Mouse (Mus musculus): ENCODE results near the gene Methig1.
"Not testable (repeated sequence)": the region's sequence is repeated elsewhere in the genome, so short reads cannot be mapped to it uniquely, and the experiment has no call there.

The Methig1 gene

GRCm38 (mm10) chr15:100395561-100395960, 42.6 kb downstream of the Methig1 start:
- no peak for DNase-seq (ENCODE audit: low spot score in 2 of 2)

- DNase-seq (ENCODE audit: low spot score in 2 of 2) = no peak
Measured at GRCm38 (mm10) chr15:100400592-100401250, 47.8 kb downstream of the Methig1 start.

DNA sequence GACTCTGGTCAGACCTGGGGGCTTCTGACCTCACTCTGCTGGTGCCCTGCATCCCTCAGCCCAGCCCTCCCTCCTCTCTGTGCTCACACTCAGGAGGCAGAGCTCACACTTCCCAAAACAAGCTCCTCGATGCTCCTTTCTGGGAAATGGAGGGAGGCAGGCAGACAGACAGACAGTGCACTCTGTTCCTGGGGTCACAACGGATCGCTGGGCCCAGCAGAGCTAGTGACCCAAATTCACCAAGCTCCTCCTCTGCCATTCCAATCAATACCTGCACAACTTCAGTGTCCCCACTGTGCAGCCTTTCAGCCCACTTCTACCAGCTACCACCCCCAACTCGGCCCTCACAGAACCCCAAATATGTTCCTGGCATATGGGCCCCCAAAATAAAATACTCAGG, 48.9 kb downstream of the Methig1 start:
- DNase-seq (ENCODE audit: low spot score in 2 of 2) = no peak

- no peak for DNase-seq (ENCODE audit: low spot score in 2 of 2)
Measured at GRCm38 (mm10) chr15:100402347-100402746, 49.4 kb downstream of the Methig1 start.

GRCm38 (mm10) chr15:100402798-100403197, 49.8 kb downstream of the Methig1 start:
- no peak for DNase-seq (ENCODE audit: low spot score in 2 of 2)

DNA sequence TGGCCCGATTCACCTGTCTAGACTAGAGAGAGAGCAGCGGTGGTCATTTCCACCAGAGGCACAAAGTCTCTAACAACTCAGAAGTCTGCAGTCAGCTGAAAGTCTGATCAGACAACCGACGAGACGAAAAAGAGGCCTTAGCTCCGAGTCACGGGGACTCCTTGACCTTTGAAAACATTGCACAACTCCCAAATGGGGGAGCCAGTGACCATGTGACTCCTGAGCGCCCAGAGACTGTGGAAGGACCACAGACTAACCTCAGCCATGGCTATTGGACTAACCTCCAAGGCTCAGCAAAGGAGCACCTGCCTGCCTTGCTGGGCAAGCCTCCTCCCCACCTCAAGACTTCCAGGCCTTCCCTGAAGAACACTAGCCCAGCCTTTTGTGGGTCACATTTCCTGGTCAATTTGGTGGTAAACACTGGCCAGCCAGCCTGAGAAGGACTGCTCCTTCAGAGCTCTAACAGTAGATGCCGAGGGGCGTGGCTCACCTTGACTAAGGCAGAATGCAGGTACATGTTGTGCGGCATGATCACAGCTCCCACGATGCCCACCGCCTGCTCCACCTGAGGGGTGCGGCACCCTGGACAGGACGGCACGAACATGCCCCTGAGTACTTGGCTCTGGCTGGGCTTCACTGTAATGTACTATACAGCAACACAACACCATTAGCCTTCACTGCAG, 50.5 kb downstream of the Methig1 start:
- no peak for DNase-seq (ENCODE audit: low spot score in 2 of 2)

- no peak for DNase-seq (ENCODE audit: low spot score in 2 of 2)
Measured at GRCm38 (mm10) chr15:100406088-100406487, 53.1 kb downstream of the Methig1 start.

DNA sequence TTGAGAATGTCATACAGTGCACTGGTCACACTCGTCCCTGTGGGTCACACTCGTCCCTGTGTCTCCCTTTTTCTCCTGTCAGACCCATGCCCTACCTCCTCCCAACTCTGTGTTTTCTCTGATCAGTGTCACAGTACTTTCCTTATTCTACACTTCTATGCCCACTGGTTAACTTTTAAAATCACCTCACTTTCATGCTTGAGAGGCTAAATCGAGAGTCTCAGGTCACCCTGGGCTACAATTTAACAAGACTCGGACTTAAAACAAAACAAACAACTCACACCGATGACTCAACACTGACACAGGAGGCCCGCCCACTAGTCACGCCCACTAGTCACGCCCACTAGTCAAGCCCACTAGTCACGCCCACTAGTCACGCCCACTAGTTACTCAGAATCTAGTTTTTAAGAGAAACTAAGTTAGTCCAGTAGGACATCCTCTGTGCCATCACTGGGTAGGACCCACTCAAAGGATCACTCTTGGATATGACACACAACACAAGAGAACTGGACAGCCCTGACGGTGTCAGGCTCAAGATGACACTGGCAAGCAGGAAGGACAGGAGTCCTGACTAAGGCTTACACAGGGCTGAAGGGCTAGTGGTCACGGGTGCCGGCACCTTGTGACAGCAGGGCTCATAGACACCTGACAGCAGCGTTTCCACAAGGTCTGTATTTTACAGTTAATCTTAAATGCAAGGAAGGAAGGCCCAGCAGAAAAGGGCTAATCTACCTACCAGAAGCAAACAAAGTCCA, 58.1 kb downstream of the Methig1 start:
- no peak for DNase-seq (ENCODE audit: low spot score in 2 of 2)

GRCm38 (mm10) chr15:100411731-100412130, 58.8 kb downstream of the Methig1 start:
- no peak for DNase-seq (ENCODE audit: low spot score in 2 of 2)

DNA sequence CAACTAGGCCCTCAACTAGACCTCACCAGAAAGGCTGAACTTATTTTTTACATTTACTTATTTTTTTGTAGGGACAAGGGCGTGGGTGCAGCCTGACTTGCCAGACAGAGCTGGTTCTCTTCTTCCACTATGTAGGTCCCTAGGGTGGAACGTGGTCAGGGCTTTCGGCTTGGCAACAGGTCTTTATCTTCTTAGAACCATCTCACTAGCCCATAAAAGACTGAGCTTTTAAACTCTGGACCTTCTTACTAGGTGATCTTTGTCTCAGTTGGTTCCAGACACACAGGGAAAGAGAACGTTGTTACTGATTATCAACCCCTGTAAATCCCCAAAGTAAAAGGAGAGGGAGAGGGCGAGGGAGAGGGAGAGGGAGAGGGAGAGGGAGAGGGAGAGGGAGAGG, 60.4 kb downstream of the Methig1 start:
- no peak for DNase-seq (ENCODE audit: low spot score in 2 of 2)

GRCm38 (mm10) chr15:100414011-100414410, 61.1 kb downstream of the Methig1 start:
- peak; percentile 69 to 74 for DNase-seq (ENCODE audit: low spot score in 2 of 2)

DNA sequence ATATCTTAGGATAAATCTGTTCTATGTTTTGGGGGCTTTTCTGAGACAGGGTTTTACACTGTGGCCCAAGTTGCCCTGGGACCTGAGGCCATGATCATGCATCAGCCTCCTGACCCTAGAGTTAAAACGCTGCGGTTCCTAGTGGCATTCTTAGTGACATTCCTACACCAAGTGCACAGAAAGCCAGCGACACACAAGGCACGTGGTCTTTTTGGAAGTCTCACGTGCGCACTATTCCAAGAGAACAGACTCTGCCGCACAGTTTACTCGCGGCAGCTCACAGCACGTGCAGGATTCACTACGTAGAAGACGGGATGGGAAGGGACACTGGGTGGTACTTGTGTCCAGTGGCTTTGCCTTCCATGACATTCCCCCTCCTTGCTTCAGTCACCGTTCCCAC, 62.0 kb downstream of the Methig1 start:
- DNase-seq (ENCODE audit: low spot score in 2 of 2) = no peak

GRCm38 (mm10) chr15:100415684-100416083, 62.7 kb downstream of the Methig1 start:
- no peak for DNase-seq (ENCODE audit: low spot score in 2 of 2)

DNA sequence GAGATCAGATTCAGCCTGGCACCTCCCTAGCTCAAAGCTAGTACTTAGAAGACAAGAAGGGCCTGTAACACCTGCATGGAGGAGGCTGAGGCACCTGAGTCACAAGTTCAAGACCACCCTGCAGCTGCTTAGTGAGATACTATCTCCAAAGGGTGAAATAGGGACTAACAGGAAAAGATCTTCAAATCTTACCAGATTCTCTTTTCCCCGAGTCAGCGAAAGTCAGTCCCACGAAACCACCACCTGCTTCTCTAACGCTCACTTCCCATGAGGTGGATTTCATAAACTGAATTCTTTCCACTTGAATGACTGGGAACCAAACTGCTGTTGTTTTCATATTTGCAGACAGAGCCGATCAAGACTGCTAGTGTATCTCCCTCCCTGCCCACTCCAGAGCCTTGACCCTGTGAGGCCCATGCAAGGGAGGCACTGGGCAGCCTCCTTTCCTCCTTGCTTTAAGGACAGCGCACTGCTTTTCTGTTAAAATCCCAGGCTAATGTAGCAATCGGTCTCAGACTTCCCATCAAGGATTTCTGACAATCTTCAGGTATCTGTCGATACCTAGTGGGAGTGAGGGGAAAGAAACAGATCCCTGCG, 65.0 kb downstream of the Methig1 start:
- peak in 1 of 2 experiments; percentile 19 for DNase-seq (ENCODE audit: low spot score in 2 of 2)

- DNase-seq (ENCODE audit: low spot score in 2 of 2) = no peak
Measured at GRCm38 (mm10) chr15:100419311-100419710, 66.4 kb downstream of the Methig1 start.

GRCm38 (mm10) chr15:100419901-100420745, 67.2 kb downstream of the Methig1 start:
- DNase-seq (ENCODE audit: low spot score in 2 of 2) = no peak

DNA sequence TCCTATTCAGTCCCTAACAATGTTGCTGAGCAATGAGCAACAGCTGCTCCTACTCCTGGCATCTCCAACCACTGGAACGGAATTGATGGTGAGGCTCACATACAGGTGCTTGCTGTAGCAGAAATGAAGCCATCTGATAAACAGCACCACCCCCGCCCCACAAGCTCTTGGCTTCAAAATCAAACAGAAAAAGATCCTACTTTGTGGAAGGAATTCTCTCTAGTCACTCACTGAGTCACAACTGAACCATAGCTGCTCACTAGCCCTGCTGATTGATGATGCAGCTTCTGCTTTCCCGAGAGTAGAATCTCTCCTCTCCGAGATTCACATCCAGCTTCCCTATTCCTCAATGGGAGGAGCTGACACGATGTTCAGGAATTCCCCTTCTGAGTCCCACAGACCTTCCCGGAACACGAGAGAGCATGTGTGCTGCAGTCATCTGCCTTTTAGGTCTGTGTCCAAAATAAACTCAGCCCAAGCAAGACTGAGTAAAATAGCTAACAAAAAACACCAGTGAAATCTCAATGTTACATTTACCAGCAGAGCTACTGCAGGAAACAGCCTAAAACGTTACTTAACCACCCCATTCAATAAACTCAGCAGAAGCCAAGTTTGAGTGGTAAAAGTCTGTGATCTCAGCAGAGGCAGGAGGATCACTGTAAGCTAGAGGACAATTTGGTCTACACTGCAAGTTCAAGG, 68.3 kb downstream of the Methig1 start:
- DNase-seq (ENCODE audit: low spot score in 2 of 2) = no peak

- not testable (repeated sequence) for DNase-seq (ENCODE audit: low spot score in 2 of 2)
Measured at GRCm38 (mm10) chr15:100421758-100422197, 68.8 kb downstream of the Methig1 start, which contains the start of gene Gm5475. Gene Gm5475, plus strand, starts transcription at chr15:100422147.

DNA sequence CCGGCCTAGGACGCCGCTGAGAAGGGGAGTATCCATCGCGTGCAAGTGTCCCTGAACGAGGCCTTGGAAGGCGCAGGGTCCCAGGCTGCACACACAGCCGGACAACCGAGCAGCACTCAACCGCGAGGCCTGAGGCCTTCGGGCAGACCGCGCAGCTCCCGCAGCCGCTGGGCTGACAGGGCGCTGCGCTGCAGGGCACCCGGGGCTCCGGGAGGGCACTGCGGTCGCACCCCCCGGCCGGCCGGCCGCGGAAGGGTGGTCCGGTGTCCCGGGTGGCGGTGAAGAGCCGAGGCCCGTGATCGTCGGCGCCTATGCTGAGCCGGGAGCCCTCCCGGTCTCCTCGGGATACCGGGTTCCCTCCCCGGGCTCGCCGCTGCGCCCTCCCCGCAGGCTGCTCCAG, 69.5 kb downstream of the Methig1 start:
- peak in 1 of 2 experiments; percentile 16 for DNase-seq (ENCODE audit: low spot score in 2 of 2)

Data from thymus, postnatal 10 days (tissue).